Mouse (Mus musculus) limb, embryonic 13.5 days (tissue): Measurements from ENCODE around the gene Gm20538. TPM values are rescaled to one million over a fixed set of nuclear protein-coding genes. Genes with fewer than 3 reads are reported as not detected.

Source experiments
- ATAC-seq: fragments of 200-750 bp; cut with Nextera tagmentation; 2 replicates; pipeline ENCODE4 v1.8.0; 2017; ENCODE audit warnings: low read depth, moderate number of reproducible peaks, moderate TSS enrichment; ENCODE audit not compliant: low FRiP score
- H3K27ac ChIP-seq: fragments of 300-500 bp; sonication (generic); 2 replicates; pipeline ENCODE4 v1.5.1; 2015; ENCODE audit warnings: inconsistent platforms, mild to moderate bottlenecking, moderate library complexity
- H3K27me3 ChIP-seq: fragments of 300-500 bp; sonication (generic); 2 replicates; pipeline ENCODE4 v1.6.1; 2015; ENCODE audit warnings: mild to moderate bottlenecking, inconsistent platforms
- H3K36me3 ChIP-seq: fragments of 300-500 bp; sonication (generic); 2 replicates; pipeline ENCODE4 v1.6.1; 2015; ENCODE audit warnings: inconsistent platforms, mild to moderate bottlenecking, moderate library complexity
- H3K4me1 ChIP-seq: fragments of 300-500 bp; sonication (generic); 2 replicates; pipeline ENCODE4 v1.6.1; 2015; ENCODE audit warnings: inconsistent platforms
- H3K4me2 ChIP-seq: fragments of 300-500 bp; sonication (generic); replicated peaks from 2 replicates; pipeline ENCODE4 v1.6.1; 2015; ENCODE audit warnings: inconsistent platforms, mild to moderate bottlenecking, moderate library complexity
- H3K4me3 ChIP-seq: fragments of 300-500 bp; sonication (generic); 2 replicates; pipeline ENCODE4 v1.5.1; 2015; ENCODE audit warnings: moderate library complexity, mild to moderate bottlenecking, inconsistent platforms
- H3K9ac ChIP-seq: fragments of 300-500 bp; sonication (generic); 2 replicates; pipeline ENCODE4 v1.6.1; 2015; ENCODE audit warnings: mild to moderate bottlenecking, inconsistent platforms
- H3K9me3 ChIP-seq: fragments of 300-500 bp; sonication (generic); 2 replicates; pipeline ENCODE4 v1.6.1; 2016; ENCODE audit warnings: inconsistent platforms
- WGBS: fragments of 180-500 bp; shearing (Covaris S2); methylation state at CpG from one replicate; pipeline ENCODE4 v1.1.7; 2015; 5-methylcytosine and 5-hydroxymethylcytosine counted together
- polyA plus RNA-seq: library from polyadenylated mRNA; unstranded; fragments of >200 nt; fragmentation: Nextera tagmentation; extraction: Ambion mirVana; gene quantifications from 2 replicates; pipeline ENCODE4 v1.2.1, GENCODE M21; 2015

Gm20538 gene
- polyA plus RNA-seq, 1 experiment from 2014 or later: not detected

- no peaks in the 10 kb centered on the region for H3K4me1 ChIP-seq
- no peak for ATAC-seq
- H3K27me3 ChIP-seq: peaks cover 62% of the 10 kb centered on the region
- no peaks in the 10 kb centered on the region for H3K36me3 ChIP-seq
- H3K4me3 ChIP-seq: no peak overlapping the region
- no peak overlapping the region for H3K27ac ChIP-seq
- H3K9me3 ChIP-seq: no peaks in the 10 kb centered on the region
- 77% methylated on average over 4 of the region's 4 CpGs for WGBS
- no peak overlapping the region for H3K9ac ChIP-seq
- no peak overlapping the region for H3K4me2 ChIP-seq
These were observed 49.9 kb downstream of the Gm20538 start for GRCm38 (mm10) chr19:44502741-44503140.

- Histone ChIP-seq H3K9ac (no peak overlapping the region), H3K27me3 (peaks cover 54% of the 10 kb centered on the region), H3K4me3 (no peak overlapping the region), H3K4me2 (no peak overlapping the region), H3K4me1 (no peaks in the 10 kb centered on the region), H3K9me3 (no peaks in the 10 kb centered on the region), H3K27ac (no peak overlapping the region), H3K36me3 (no peaks in the 10 kb centered on the region)
- ATAC-seq: no peak
- WGBS: 48% methylated on average over 6 of the region's 6 CpGs
These were observed 50.7 kb downstream of the Gm20538 start for GRCm38 (mm10) chr19:44501925-44502324.

- peaks cover 49% of the 10 kb centered on the region; the same call in 1 of the 2 replicates for H3K27me3 ChIP-seq
- H3K36me3 ChIP-seq: no peaks in the 10 kb centered on the region
- WGBS: 41% methylated on average over 5 of the region's 5 CpGs
- no peaks in the 10 kb centered on the region for H3K4me1 ChIP-seq
- no peak overlapping the region for H3K27ac ChIP-seq
- no peaks in the 10 kb centered on the region for H3K9me3 ChIP-seq
- no peak overlapping the region for H3K4me2 ChIP-seq
- no peak for ATAC-seq
- no peak overlapping the region for H3K4me3 ChIP-seq
- H3K9ac ChIP-seq: no peak overlapping the region
These were observed 52.4 kb downstream of the Gm20538 start for GRCm38 (mm10) chr19:44500240-44500639.

- Histone ChIP-seq H3K9me3 (no peaks in the 10 kb centered on the region), H3K27ac (no peak overlapping the region), H3K4me2 (no peak overlapping the region), H3K36me3 (no peaks in the 10 kb centered on the region), H3K27me3 (peaks cover 46% of the 10 kb centered on the region; the same call in 1 of the 2 replicates), H3K4me3 (no peak overlapping the region), H3K4me1 (no peaks in the 10 kb centered on the region), H3K9ac (no peak overlapping the region)
- ATAC-seq: no peak
- WGBS: 44% methylated on average over 6 of the region's 6 CpGs
These were observed 53.7 kb downstream of the Gm20538 start for GRCm38 (mm10) chr19:44498936-44499335.

GRCm38 (mm10) chr19:44496941-44497340 is 55.7 kb downstream of the Gm20538 start:
- Histone ChIP-seq H3K4me3 (no peak overlapping the region), H3K9ac (no peak overlapping the region), H3K27ac (no peak overlapping the region), H3K4me2 (no peak overlapping the region), H3K27me3 (peaks cover 41% of the 10 kb centered on the region), H3K36me3 (no peaks in the 10 kb centered on the region), H3K4me1 (no peaks in the 10 kb centered on the region), H3K9me3 (no peaks in the 10 kb centered on the region)
- 80% methylated on average over 10 of the region's 10 CpGs for WGBS
- ATAC-seq: no peak

- Histone ChIP-seq H3K4me1 (no peaks in the 10 kb centered on the region), H3K27ac (no peak overlapping the region), H3K36me3 (no peaks in the 10 kb centered on the region), H3K9ac (no peak overlapping the region), H3K4me3 (no peak overlapping the region), H3K27me3 (peaks cover 38% of the 10 kb centered on the region), H3K9me3 (no peaks in the 10 kb centered on the region), H3K4me2 (no peak overlapping the region)
- 50% methylated on average over 8 of the region's 8 CpGs for WGBS
- no peak for ATAC-seq
These were observed 56.1 kb downstream of the Gm20538 start for GRCm38 (mm10) chr19:44496511-44496910.

Other genes starting within 250 kb of the Gm20538 start
- 0.13 and 0.14 TPM in 2 replicates for gene Scd4, start 219.7 kb downstream of the Gm20538 start, polyA plus RNA-seq
- gene Scd1, start 145.0 kb downstream of the Gm20538 start, polyA plus RNA-seq: 8.0 and 8.4 TPM in 2 replicates
- gene Wnt8b, start 59.4 kb downstream of the Gm20538 start, polyA plus RNA-seq: 0.05 and 0.29 TPM in 2 replicates
- 0.34 and 0.41 TPM in 2 replicates for gene Sec31b, start 7.0 kb downstream of the Gm20538 start, polyA plus RNA-seq
- gene Ndufb8, start 2.6 kb upstream of the Gm20538 start, polyA plus RNA-seq: 497 and 524 TPM in 2 replicates
- gene Hif1an, start 10.0 kb upstream of the Gm20538 start, polyA plus RNA-seq: 39.6 and 40.1 TPM in 2 replicates
- 0.04 TPM in 1 of 2 replicates, not detected in the other for gene Pax2, start 203.2 kb upstream of the Gm20538 start, polyA plus RNA-seq